Mouse (Mus musculus) heart, postnatal 25 days (tissue): ENCODE results near the gene BC025920. TPM values are rescaled to one million over a fixed set of nuclear protein-coding genes. Genes with fewer than 3 reads are reported as not detected.

Source experiments
- DNase-seq: peaks from one replicate; pipeline ENCODE4 v3.0.0; 2022; ENCODE audit warnings: low spot score
- intact Hi-C: fragments of 180-260 bp; cut with DNase I; formaldehyde crosslinking; loops from one replicate; pipeline ENCODE4 v1.15.1; 2025
- total RNA-seq, 2 experiments: library from RNA; stranded (reverse); gene quantifications; 2 replicates each; pipeline ENCODE4 v1.2.3; 2021

BC025920 gene
- 1 to 10 TPM; 1.9 to 2.8 TPM for total RNA-seq

DNA sequence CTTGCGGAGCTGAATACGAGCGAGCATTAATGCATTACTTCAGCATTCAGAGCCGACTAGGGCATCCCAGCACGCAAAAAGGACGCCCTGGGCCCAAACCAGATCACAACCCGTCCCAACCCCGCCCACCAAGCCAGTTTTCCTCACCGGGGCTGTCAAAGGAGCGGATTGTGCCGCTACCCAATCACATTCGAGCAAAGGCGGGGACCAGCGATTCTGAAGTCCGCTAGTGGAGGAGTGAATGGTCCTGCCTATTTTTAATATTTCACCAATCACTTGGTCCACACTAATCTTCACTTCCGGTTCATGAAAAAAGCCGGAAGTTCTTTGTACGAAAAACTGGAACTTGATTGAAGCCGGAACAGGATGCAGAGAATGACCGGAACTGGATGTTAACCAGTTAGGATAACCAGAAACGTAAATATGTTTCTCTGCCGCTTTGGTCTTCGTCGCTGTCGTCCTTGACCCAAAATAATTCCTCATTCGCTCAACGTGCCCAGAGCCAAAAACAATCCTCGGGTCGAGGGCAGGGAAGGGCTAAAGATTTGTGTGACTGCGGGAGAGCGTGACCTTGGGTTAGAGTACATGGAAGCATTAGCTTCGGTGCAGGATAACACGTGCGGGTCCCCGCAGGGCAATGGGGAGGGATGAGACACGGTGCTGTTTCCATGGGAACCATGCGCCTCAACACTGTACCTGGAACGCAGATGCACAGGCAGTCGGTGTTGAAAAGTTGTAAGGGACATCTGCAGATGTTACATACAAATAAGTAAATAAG is at the start of gene BC025920:
Gene BC025920 (plus strand): TSS at position 297 of the 778 bp plus-strand sequence.
- intact Hi-C loops: loop anchor here (2.0 kb wide), 2 partner anchors 33 to 41 kb away; no protein-coding TSS in a partner anchor

DNA sequence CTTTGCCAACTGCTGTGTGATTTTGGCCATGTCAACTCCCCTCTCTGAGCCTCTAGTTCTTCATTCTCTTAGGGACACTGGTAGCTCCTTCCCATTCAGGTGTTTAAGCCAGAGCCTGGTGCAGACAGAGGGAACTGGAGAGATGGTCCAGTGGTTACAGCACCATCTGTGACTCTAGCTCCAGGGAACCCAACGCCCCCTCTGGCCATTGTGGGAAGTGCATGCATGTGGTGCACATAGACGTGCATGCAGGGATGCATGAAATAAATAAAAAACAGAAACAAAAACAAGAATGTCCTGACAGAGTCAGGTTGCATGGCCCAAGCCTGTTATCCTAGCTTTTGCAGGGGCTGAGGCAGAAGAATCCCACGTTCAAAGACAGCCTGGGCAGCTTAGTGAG is 49.8 kb upstream of the BC025920 start:
- intact Hi-C loops: no loop called here

More for the DNA sequence above, at the start of gene BC025920:
- peak; percentile 94 for DNase-seq

DNA sequence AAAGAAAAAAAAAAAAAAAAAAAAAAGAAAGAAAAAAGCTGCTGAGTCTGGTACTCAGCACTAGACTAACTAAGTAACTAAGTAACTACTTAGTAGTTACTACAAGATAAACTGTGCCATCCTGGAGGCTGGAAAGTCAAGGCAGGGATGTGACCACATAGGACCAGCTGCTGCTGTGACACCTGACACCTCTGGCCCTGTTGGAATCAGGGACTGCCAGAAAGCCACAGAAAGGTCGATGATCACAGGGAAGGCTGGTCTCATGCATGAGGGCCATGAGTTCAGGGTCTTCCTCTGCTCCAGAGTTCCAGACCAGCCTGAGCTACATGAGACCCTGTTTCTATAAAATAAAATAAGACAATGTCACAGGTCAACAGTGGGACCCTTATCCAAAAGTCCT is 48.6 kb upstream of the BC025920 start:
- intact Hi-C loops: no loop called here
- DNase-seq: no peak

More for the DNA sequence above, 49.8 kb upstream of the BC025920 start:
- no peak for DNase-seq

DNA sequence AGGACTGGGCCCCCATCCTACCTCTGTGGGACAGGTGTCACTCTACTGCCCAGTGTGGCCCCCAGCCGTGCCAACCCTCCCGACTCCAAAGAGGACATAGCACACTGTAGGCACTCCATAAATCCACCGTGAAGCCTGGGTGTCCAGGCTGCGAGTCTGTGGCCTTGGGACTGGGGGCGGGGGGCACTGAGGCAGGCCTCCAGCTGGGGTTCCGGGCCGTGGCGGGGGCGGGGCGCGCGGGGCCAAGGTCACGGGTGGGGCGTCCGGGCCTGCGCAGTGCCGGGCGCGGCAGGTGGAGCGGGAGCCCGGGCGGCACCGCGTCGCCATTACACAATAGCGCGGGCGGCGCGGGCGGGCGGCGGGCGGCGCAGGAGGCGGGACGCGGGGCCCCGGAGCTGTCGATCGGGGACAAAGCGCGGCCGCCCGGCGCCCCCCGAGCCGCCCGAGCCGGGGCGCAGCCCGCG is 46.9 kb upstream of the BC025920 start, which contains the start of gene Aes:
Gene Aes (plus strand): TSS at position 326 of the 464 bp plus-strand sequence.
- DNase-seq: peak; percentile 69
- intact Hi-C loops: no loop called here

DNA sequence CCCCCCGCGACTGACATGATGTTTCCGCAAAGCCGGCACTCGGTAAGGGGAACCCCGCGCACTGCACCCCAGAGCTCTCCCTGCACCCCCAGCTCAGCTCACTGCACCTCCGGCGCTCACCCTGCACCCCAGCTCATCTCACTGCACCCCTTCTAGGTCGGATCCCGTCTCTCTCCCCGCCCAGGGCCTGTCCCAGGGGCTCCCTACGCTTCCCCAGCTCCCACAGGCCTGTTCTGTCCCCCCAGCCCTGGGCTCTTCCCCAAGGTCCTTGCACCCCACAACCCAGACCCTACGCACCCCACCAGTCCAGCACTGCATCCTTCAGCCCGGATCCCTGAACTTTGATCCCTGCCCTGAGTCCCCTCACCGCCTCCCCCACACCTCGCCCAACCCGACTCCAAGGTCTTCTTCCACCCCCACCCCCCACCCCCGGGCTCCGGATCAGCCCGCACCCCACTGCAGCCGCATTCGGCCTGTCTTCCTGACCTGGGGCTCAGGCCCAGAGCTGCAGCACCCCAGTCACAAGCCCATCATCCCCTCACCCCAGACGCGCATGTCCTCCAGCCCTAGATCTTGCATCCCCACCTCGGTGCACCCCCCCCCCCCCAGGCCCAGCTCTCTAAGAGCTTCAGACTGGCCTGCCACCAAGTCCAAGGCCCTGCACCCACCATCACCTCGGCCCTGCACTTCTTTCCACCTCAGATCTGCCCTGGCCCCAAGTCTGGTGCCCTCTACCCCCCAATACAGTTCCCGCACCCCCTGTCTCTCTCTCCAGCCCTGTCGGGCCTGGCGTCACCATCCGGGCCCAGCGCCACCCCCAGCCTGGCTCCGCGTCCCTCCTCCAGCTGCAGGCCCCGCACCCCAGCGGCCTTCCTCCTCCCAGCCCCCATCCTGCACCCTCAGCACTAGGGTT is 46.2 kb upstream of the BC025920 start:
- intact Hi-C loops: no loop called here
- peak; percentile 63 for DNase-seq

DNA sequence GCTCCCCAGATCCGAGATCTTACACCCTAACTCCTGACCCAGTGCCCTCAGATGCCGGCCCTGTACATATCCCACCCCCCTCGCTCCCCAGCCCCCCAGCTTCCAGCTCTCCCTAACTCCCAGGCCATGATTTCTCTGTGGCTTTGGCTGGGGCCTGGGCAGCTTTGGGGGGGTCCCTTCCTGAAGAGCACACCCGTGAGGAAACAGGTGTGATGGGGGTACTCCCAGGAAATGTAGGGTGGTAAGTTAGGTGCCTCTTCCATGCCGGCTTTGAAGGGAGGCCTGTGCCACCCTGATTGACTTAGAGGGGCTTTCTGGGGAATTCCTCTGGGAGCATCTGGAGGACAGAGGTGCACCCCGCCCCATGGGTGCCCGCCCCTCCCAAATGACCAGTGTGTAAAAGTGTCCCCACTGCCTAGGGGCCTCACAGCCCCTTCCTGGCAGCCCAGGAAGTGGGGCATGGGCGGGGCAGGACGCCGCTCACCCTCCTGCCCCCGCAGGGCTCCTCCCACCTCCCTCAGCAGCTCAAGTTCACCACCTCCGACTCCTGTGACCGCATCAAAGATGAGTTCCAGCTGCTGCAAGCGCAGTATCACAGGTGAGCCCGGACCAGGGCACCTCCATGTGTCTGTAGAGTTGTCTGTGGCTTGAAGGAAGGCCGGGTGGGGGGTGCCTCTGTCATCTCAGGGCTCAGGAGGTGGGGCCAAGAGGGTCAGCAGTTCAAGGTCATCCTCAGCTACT is 45.2 kb upstream of the BC025920 start:
- no peak for DNase-seq
- intact Hi-C loops: no loop called here

DNA sequence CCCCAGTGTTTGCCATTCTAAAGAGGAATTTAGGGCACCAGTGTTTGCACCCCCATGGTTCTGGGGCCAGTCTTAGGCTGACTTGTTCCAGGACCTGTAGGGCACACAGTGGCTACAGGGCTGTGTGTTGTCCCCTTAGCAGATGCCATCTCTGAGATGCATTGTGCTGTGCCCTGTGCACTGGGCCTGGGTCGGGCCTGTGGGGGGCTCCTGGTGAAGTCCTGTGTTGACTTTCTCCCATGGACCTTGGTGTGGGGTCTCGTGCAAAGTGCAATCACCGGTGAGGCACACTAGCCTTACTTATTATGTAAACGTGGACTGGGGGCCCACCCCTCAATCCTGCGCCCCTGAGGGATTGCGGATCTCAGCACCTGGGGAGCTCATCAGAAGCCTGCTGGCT is 43.7 kb upstream of the BC025920 start:
- no peak for DNase-seq
- intact Hi-C loops: no loop called here

DNA sequence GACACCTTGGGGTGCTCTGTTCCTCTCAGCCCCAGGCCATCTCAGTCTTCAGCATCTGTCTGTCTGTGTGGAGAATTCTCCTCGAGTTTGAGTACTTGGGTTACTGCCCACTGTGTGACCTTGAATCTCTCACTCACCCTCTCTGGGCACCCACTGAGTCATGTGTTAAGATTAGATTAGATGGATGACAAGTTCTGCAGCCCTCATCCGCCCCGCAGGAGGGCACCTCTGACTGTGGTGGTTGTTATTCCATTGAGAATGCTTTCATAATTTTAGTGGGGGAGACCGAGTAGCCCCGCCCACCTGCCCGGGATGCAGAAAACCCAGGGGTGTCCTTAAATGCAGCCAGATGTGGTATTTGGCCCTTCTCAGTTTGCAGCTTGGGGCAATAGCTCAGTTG is 42.6 kb upstream of the BC025920 start:
- DNase-seq: no peak
- intact Hi-C loops: no loop called here

DNA sequence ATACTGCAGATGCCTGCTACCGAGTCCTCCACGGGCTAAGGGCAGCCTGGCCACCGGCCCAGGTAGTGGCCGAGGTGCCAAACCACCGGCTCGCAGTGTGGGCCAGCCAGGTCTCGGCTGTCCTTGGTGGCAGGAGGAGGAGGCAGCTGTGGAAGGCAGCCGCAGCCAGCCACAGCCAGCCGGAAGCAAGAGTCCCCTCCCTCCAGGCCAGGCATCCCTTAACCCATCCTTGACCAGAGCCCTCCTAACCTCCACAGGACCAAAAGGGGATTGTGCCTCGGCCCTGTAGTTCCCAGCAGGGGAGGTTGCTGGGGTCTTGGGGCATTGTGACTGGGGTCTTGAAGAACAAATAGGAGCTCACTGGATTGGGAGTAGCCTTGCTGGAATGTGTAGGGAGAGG is 41.9 kb upstream of the BC025920 start:
- intact Hi-C loops: loop anchor here (2.0 kb wide), 1 partner anchor 41 kb away; no protein-coding TSS in a partner anchor
- DNase-seq: peak; percentile 47

DNA sequence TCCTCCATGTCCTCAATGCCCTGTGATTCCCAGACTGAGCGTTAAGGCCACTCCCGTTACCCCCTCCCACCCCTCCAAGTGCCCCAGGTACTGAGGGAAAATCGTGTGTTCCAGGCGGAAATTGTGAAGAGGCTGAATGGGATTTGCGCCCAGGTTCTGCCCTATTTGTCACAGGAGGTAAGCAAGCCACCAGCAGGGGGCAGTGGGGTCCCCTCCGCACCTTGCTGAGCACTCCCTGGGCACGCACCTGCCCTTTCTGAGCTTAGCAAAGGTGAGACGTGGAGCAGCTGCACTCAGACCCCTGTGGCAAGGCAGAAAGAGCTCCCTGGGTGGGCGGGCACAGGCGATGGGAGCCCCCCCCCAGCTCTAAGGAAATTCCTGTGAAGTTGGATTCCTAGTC is 41.3 kb upstream of the BC025920 start:
- no peak for DNase-seq
- intact Hi-C loops: loop anchor here (2.0 kb wide), 1 partner anchor 40 kb away; no protein-coding TSS in a partner anchor

DNA sequence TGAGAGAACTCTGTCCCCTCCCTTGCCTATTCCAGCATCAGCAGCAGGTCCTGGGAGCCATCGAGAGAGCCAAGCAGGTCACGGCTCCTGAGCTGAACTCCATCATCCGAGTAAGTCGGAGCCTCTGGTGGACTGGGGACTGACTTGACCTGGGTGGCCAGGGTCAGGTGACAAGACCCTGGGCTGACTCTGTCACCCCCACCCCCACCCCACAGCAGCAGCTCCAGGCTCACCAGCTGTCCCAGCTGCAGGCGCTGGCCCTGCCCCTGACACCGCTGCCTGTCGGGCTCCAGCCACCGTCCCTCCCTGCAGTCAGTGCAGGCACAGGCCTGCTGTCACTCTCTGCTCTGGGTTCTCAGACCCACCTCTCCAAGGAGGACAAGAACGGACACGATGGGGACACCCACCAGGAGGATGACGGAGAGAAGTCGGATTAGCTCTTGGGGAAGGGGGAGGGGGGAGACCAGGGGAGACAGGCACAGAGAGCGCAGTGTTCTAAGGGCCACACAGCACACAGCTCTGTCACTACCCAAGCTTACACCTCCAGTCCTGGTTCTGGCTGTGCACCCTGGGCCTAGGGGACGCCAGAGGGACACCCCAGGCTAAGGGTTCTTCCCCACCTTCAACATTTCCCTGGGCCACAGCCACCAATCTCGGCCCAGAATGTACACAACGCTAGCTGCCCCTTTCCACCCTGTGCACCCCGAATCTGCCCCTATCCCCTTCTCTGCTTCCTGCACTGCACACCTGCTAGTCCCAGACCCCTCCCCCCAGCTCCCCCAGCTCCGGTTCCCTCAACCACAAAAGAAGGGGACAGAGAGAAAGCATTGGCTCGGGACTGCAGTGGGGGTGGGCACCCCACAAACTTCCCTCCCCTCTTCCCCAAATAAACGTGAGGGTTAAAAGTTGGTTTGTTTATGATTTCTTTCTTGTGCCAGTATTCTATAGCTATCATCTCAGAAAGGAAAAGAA is 40.5 kb upstream of the BC025920 start:
- no peak for DNase-seq
- intact Hi-C loops: loop anchor here (2.0 kb wide), 1 partner anchor 39 kb away; no protein-coding TSS in a partner anchor

DNA sequence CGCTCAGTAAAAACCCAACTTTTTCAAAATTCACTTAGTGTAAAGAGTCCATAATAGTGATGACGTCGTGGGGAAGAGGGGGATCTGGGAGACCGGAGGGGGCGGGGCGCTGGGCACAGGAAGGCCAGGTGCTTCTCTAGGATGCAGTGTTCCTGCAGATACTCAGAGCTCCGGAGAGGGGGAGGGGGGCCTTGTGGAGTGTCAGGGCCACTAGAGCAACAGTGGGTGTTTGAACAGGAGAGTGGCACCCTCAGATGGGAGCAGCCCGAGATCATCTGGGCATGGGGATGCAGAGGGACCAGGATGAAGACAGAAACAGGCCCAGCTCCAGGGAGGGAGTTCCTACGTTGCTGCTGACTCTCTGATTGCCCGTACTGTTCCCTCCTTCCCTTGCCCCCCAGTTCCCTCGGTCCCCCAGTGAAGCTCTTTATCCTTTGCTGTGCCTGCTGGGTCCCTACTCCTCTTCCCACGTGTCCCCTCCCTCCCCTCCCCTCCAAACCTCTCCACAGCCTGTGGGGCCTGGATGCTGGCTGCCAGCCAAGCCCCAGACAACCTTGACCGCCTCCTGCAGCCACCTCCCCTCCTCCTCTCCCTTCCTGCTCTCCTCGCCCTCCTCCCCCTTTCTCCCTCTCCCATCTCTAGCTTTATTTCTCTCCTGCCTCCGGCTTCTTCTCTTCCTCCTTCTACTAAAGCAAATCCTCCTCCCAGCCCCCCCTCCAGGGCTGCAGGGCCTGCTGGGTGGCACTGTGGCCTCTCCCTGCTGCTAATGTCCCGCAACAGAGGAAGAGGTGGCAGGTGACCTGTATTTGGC is 37.5 kb upstream of the BC025920 start:
- no peak for DNase-seq
- intact Hi-C loops: no loop called here

DNA sequence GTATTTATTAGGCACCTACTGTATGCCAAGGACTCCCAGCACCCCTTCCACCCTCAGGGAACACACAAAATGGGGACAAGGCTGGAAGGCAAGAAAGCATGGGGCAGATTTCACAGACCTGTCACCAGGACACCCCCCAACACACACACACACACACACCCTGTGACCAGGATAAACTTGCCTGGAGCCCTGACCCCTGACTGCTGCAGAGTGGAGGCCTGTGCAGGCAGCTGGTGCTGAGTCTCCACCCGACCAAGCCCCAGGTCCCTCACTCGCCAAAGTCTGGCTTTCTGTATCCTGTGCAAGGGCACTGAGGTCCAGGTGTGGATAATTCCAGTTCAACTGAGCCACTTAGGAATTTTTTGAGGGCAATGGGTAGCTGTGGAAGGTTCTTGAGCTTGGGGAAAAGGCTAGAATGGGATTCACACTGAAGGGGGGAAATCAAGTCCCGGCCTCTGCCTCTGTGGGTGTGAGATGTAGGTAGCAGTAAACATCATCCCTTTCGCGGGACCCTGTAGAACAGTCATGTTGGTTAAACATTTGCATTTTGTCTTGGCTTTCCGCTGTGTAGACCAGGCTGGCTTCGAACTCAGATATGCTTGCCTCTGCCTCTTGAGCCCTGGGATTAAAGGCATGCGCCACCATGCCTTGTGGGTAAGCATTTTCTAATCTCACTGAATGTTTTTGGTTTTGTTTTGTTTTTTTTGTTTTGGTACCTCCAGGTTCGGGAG is 36.4 kb upstream of the BC025920 start:
- DNase-seq: no peak
- intact Hi-C loops: no loop called here

DNA sequence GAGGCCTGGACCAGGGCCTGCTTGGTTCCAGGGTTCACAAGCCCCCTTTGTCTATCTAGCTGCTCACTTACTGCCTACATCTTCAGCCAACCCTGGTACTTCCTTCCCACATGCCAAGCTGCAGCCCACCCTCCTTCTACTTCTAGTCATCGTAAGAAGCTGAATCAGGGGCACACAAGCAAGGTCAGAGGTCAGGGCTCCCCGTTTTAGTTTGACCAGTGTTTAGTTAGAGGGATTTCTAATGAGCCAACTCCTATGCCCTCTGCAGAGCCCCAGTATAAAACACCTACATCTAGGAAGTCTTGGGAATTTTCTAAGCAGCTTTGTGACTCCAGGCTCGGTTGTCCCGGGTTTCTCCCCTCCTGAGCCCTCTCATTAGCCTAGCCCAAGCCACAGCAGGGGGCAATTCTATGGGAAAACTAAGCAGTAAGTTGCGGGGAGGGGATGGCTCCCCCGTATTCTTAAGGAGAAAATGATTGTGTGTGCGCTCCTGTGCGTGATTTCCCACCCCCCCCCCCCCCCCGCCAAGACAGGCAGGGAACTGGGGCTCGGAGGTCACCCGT is 35.8 kb upstream of the BC025920 start:
- no peak for DNase-seq
- intact Hi-C loops: no loop called here

DNA sequence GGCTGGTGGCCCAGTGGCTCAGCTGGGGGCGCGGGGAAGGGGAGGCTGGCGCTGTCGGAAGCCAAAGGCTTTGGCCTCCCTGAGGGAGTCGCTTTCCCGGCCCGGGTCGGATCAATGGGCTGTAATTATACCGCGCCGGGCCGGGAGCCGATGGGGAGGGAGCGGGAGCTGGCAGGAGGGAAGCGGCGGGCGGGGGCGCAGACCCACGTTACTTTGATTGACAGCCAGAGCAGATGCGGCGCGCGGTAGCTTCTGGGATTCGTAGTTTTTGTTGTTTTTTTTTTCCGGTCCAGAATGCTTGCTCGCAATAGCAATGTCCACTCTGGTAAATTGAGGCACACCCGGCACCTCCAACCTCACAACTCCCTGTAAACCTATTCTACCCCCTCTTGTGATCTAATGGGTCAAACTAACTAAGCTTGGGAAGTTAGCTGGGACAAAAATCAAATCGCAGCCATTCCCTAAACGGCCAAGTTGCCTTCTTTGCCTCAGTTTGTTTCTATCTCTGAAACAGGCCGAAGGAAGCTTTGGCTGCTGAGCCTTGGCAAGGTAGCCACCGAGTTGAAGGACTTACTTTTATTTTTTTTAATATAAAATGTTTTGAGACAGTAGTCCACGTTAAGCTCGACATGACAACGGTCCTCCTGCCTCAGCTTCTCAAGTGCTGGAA is 35.1 kb upstream of the BC025920 start:
- intact Hi-C loops: no loop called here
- peak; percentile 86 for DNase-seq

DNA sequence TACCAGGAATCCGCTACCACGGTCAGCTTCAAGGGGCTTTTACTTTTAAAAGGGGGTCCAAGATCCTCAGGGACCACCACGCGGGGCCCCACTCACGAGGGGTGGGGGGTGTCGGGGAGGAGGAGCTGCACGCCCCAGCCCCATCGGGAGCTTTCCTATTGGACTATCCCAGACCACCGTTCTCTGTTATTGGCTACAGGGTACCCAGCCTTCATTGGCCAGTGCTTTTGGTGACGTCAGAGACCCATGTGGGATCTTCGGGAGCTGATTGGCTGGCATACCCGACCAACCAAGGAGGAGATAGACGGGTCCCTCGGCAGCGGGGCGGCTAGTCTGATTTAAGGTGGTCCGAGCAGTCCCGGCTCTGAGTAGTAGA is 34.6 kb upstream of the BC025920 start:
- intact Hi-C loops: no loop called here

More for the DNA sequence above, 34.6 kb upstream of the BC025920 start:
- DNase-seq: peak; percentile 99
